Mouse (Mus musculus) embryo, embryonic 9.5 days (tissue): ENCODE data around the gene Cox5b.
"Not testable (repeated sequence)": the region's sequence is repeated elsewhere in the genome, so short reads cannot be mapped to it uniquely, and the experiment has no call there.

Experiments
- DNase-seq: peaks from one replicate; pipeline ENCODE4 v3.0.0-alpha.2; 2017; ENCODE audit errors: extremely low spot score

The Cox5b gene

GRCm38 (mm10) chr1:36691271-36692155 lies at the start of gene Cox5b:
Gene Cox5b (plus strand): TSS chr1:36691449.
- peak; percentile 96 for DNase-seq

GRCm38 (mm10) chr1:36643957-36644614 lies 47.2 kb upstream of the Cox5b start:
- no peak for DNase-seq

- DNase-seq, result no peak
Measured at GRCm38 (mm10) chr1:36644615-36645007, 46.6 kb upstream of the Cox5b start.

- DNase-seq, result no peak
Measured at GRCm38 (mm10) chr1:36646285-36646684, 45.0 kb upstream of the Cox5b start.

- DNase-seq, result no peak
Measured at GRCm38 (mm10) chr1:36647631-36648030, 43.6 kb upstream of the Cox5b start.

- DNase-seq, result no peak
Measured at GRCm38 (mm10) chr1:36655039-36655438, 36.2 kb upstream of the Cox5b start.

- no peak for DNase-seq
Measured at GRCm38 (mm10) chr1:36656233-36656632, 35.0 kb upstream of the Cox5b start.

GRCm38 (mm10) chr1:36657658-36658415 lies 33.4 kb upstream of the Cox5b start:
- DNase-seq, result no peak

GRCm38 (mm10) chr1:36658621-36659399 lies 32.4 kb upstream of the Cox5b start:
- no peak for DNase-seq

GRCm38 (mm10) chr1:36664457-36664856 lies 26.8 kb upstream of the Cox5b start:
- no peak for DNase-seq

- peak; percentile 22 for DNase-seq
Measured at GRCm38 (mm10) chr1:36665165-36665723, 26.0 kb upstream of the Cox5b start.

GRCm38 (mm10) chr1:36665934-36666333 lies 25.3 kb upstream of the Cox5b start:
- no peak for DNase-seq

- DNase-seq, result not testable (repeated sequence)
Measured at GRCm38 (mm10) chr1:36668007-36668406, 23.2 kb upstream of the Cox5b start.

GRCm38 (mm10) chr1:36670256-36670655 lies 21.0 kb upstream of the Cox5b start:
- DNase-seq, result no peak

- DNase-seq, result no peak
Measured at GRCm38 (mm10) chr1:36671260-36671659, 20.0 kb upstream of the Cox5b start.

GRCm38 (mm10) chr1:36672648-36673350 lies 18.4 kb upstream of the Cox5b start:
- DNase-seq, result peak; percentile 12

GRCm38 (mm10) chr1:36674936-36675335 lies 16.3 kb upstream of the Cox5b start:
- no peak for DNase-seq

GRCm38 (mm10) chr1:36680893-36681292 lies 10.4 kb upstream of the Cox5b start:
- no peak for DNase-seq

GRCm38 (mm10) chr1:36682620-36683355 lies 8.5 kb upstream of the Cox5b start, which contains the start of gene Fam178b:
Gene Fam178b (minus strand): TSS chr1:36683183.
- DNase-seq, result no peak
